Mouse (Mus musculus) layer of hippocampus, postnatal 14 days (tissue): ENCODE results near the gene Cd101. TPM values are rescaled to one million over a fixed set of nuclear protein-coding genes. Genes with fewer than 3 reads are reported as not detected.

Experiments used
- total RNA-seq, 2 experiments: library from RNA; stranded (reverse); gene quantifications; 2 replicates each; pipeline ENCODE4 v1.2.3; 2021

Gene Cd101
- total RNA-seq, 2 experiments from 2014 or later, result 0.32 to 0.52 TPM

Other genes with a start within 250 kb of the Cd101 start
- gene Vtcn1, start 204.1 kb downstream of the Cd101 start, total RNA-seq, result not detected
- 1 to 10 TPM; 8.1 to 9.8 TPM for gene Trim45, start 107.4 kb downstream of the Cd101 start, total RNA-seq
- 1 to 10 TPM; 1.5 to 2.2 TPM for gene Ttf2, start 59.9 kb downstream of the Cd101 start, total RNA-seq
- 10 to 100 TPM; 18.4 to 21.3 TPM for gene Ptgfrn, start 80.7 kb upstream of the Cd101 start, total RNA-seq